Mouse (Mus musculus) lung, embryonic 15.5 days (tissue): ENCODE results near the gene Arel1. TPM values are rescaled to one million over a fixed set of nuclear protein-coding genes. Genes with fewer than 3 reads are reported as not detected.

ENCODE experiments used
- ATAC-seq: fragments of 200-750 bp; cut with Nextera tagmentation; 2 replicates; pipeline ENCODE4 v1.8.0; 2017; ENCODE audit warnings: moderate number of reproducible peaks, borderline replicate concordance; ENCODE audit not compliant: low FRiP score, low TSS enrichment; ENCODE audit errors: extremely low read depth
- H3K27ac ChIP-seq: fragments of 300-500 bp; sonication (generic); 2 replicates; pipeline ENCODE4 v1.5.1; 2015; ENCODE audit warnings: moderate library complexity, mild to moderate bottlenecking, inconsistent platforms
- H3K27me3 ChIP-seq: fragments of 300-500 bp; sonication (generic); 2 replicates; pipeline ENCODE4 v1.6.1; 2015; ENCODE audit warnings: inconsistent platforms
- H3K36me3 ChIP-seq: fragments of 300-500 bp; sonication (generic); 2 replicates; pipeline ENCODE4 v1.6.1; 2015; ENCODE audit warnings: inconsistent platforms
- H3K4me1 ChIP-seq: fragments of 300-500 bp; sonication (generic); 2 replicates; pipeline ENCODE4 v1.6.1; 2015; ENCODE audit warnings: inconsistent platforms
- H3K4me2 ChIP-seq: fragments of 300-500 bp; sonication (generic); 2 replicates; pipeline ENCODE4 v1.6.1; 2015; ENCODE audit warnings: inconsistent platforms, mild to moderate bottlenecking, moderate library complexity
- H3K4me3 ChIP-seq: fragments of 300-500 bp; sonication (generic); 2 replicates; pipeline ENCODE4 v1.5.1; 2015; ENCODE audit warnings: mild to moderate bottlenecking, inconsistent platforms
- H3K9ac ChIP-seq: fragments of 300-500 bp; sonication (generic); 2 replicates; pipeline ENCODE4 v1.6.1; 2015; ENCODE audit warnings: inconsistent platforms
- H3K9me3 ChIP-seq: fragments of 300-500 bp; sonication (generic); 2 replicates; pipeline ENCODE4 v1.6.1; 2016; ENCODE audit warnings: inconsistent platforms
- WGBS: fragments of 180-500 bp; shearing (Covaris S2); methylation state at CpG from one replicate; pipeline ENCODE4 v1.1.7; 2015; 5-methylcytosine and 5-hydroxymethylcytosine counted together
- polyA plus RNA-seq: library from polyadenylated mRNA; unstranded; fragments of >200 nt; fragmentation: Nextera tagmentation; extraction: Ambion mirVana; gene quantifications from 2 replicates; pipeline ENCODE4 v1.2.1, GENCODE M21; 2015

Arel1 gene
- polyA plus RNA-seq, 1 experiment from 2014 or later: 16.1 TPM

DNA sequence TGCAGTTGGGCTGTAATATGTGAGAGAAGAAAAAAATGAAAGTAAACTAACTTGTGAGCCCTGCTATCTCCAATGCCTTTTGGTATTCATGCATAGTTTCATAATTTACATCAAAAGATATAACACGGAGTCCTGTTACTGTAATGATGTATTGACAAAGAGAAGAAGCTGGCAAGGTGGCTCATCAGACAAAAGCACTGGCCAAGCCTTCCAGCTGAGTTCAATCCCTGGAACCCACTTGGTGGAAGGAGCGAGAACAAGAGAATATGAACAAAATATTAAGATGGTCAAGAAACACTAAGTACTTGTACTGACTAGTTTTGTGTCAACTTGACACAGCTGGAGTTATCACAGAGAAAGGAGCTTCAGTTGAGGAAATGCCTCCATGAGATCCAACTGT, 98.4 kb downstream of the Arel1 start:
- Histone ChIP-seq H3K27me3 (peaks cover 38% of the 10 kb centered on the region), H3K9ac (no peak overlapping the region), H3K27ac (no peak overlapping the region), H3K4me1 (peaks cover 22% of the 10 kb centered on the region), H3K9me3 (no peaks in the 10 kb centered on the region), H3K4me3 (no peak overlapping the region), H3K36me3 (no peaks in the 10 kb centered on the region), H3K4me2 (no peak overlapping the region)
- ATAC-seq: no peak
- WGBS: 56% methylated on average over 2 of the region's 2 CpGs

Other genes starting within 250 kb of the Arel1 start
- gene Npc2, start 197.7 kb downstream of the Arel1 start, polyA plus RNA-seq: 150 and 162 TPM in 2 replicates
- gene Isca2, start 197.6 kb downstream of the Arel1 start, polyA plus RNA-seq: 130 and 136 TPM in 2 replicates
- gene Ltbp2, start 94.4 kb downstream of the Arel1 start, polyA plus RNA-seq: 12.8 and 15.1 TPM in 2 replicates
- gene Fcf1, start within 50 bp of the Arel1 start, polyA plus RNA-seq: 139 and 144 TPM in 2 replicates
- gene Ylpm1, start 25.4 kb upstream of the Arel1 start, polyA plus RNA-seq: 23.3 and 28.4 TPM in 2 replicates
- 5.5 and 6.6 TPM in 2 replicates for gene Prox2, start 139.9 kb upstream of the Arel1 start, polyA plus RNA-seq
- 108 and 109 TPM in 2 replicates for gene Dlst, start 139.9 kb upstream of the Arel1 start, polyA plus RNA-seq
- 1.1 and 1.4 TPM in 2 replicates for gene Rps6kl1, start 180.4 kb upstream of the Arel1 start, polyA plus RNA-seq
- 10.8 and 12.7 TPM in 2 replicates for gene Pgf, start 206.9 kb upstream of the Arel1 start, polyA plus RNA-seq
- gene Eif2b2, start 248.6 kb upstream of the Arel1 start, polyA plus RNA-seq: 88.2 and 94.9 TPM in 2 replicates